Comparison of ENCODE assay signal across 11 mouse cellular contexts in genomic region chr12:21438750-21439394, GRCm38 (mm10). TPM values are rescaled to one million over a fixed set of nuclear protein-coding genes. Genes with fewer than 3 reads are reported as not detected.
DNase-seq lines count a peak whose midpoint lies in the region; ATAC-seq and TF ChIP-seq lines count a peak whose summit lies in the region.
"Had no signal": no experiment of that assay in that cellular context is flagged by ENCODE, and none has a peak within 500 bp of the region (broad histone marks: within the 10 kb centered on the region; RNA-seq: fewer than 3 reads in every experiment).

No protein-coding gene starts in this region.

- no peak for TF ChIP-seq CTCF in kidney, postnatal 0 days (IDR thresholded peaks at IDR 0.05; ENCODE audit: low read depth)

- H3K4me2 ChIP-seq in kidney, postnatal 0 days (ENCODE audit: low read length), result no peak overlapping the region
- no peak overlapping the region for H3K4me2 ChIP-seq in hindbrain, embryonic 15.5 days
- no peak overlapping the region for H3K4me2 ChIP-seq in midbrain, embryonic 15.5 days
- H3K4me2 ChIP-seq: heart, embryonic 11.5 days; limb, embryonic 12.5 days had no signal

- WGBS in kidney, postnatal 0 days, result 55% methylated on average over 4 of the region's 4 CpGs
- WGBS in hindbrain, embryonic 15.5 days, result 50% methylated on average over 4 of the region's 4 CpGs
- 64% methylated on average over 4 of the region's 4 CpGs for WGBS in midbrain, embryonic 15.5 days

- peak overlapping the region; percentile 5; the same call in 1 of the 2 replicates for H3K27ac ChIP-seq in kidney, postnatal 0 days
- peak overlapping the region; percentile 32; the same call in 1 of the 2 replicates for H3K27ac ChIP-seq in hindbrain, embryonic 15.5 days (replicated peaks)
- H3K27ac ChIP-seq in midbrain, embryonic 15.5 days, result no peak overlapping the region
- H3K27ac ChIP-seq: limb, embryonic 12.5 days; stomach, postnatal 0 days had no signal

- no peaks in the 10 kb centered on the region for H3K27me3 ChIP-seq in kidney, postnatal 0 days (ENCODE audit: insufficient read depth, low read length)
- H3K27me3 ChIP-seq in hindbrain, embryonic 15.5 days, result no peaks in the 10 kb centered on the region
- H3K27me3 ChIP-seq in midbrain, embryonic 15.5 days (replicated peaks), result no peaks in the 10 kb centered on the region
- H3K27me3 ChIP-seq: limb, embryonic 12.5 days had no signal

- no peak overlapping the region for H3K9ac ChIP-seq in kidney, postnatal 0 days (ENCODE audit: low read depth, low read length)
- H3K9ac ChIP-seq in hindbrain, embryonic 15.5 days, result no peak overlapping the region
- H3K9ac ChIP-seq in midbrain, embryonic 15.5 days, result no peak overlapping the region
- H3K9ac ChIP-seq: limb, embryonic 12.5 days had no signal

- no peaks in the 10 kb centered on the region for H3K9me3 ChIP-seq in kidney, postnatal 0 days (replicated peaks; ENCODE audit: low read length)
- H3K9me3 ChIP-seq in hindbrain, embryonic 15.5 days, result no peaks in the 10 kb centered on the region
- H3K9me3 ChIP-seq in midbrain, embryonic 15.5 days, result no peaks in the 10 kb centered on the region
- H3K9me3 ChIP-seq: limb, embryonic 12.5 days had no signal

- DNase-seq in kidney, postnatal 0 days (ENCODE audit: low spot score), result no peak
- no peak for DNase-seq in kidney, adult 11 months
- peak; percentile 36 for DNase-seq in ZHBTc4 (ENCODE audit: low read depth, low spot score)
- no peak for DNase-seq in spleen, adult 18-20 months
- DNase-seq in urinary bladder, postnatal 14 days (ENCODE audit: low spot score), result no peak

- peak; percentile 71; the same call in 1 of the 2 replicates for ATAC-seq in kidney, postnatal 0 days (replicated peaks; ENCODE audit: low FRiP score, low read depth)
- peak; percentile 55; the same call in 1 of the 2 replicates for ATAC-seq in hindbrain, embryonic 15.5 days (ENCODE audit: low FRiP score, low read depth)
- peak; percentile 62 for ATAC-seq in midbrain, embryonic 15.5 days (replicated peaks)
- ATAC-seq: lung, postnatal 0 days had no signal

- no peaks in the 10 kb centered on the region for H3K36me3 ChIP-seq in kidney, postnatal 0 days (ENCODE audit: insufficient read depth, low read length)
- H3K36me3 ChIP-seq in hindbrain, embryonic 15.5 days, result no peaks in the 10 kb centered on the region
- no peaks in the 10 kb centered on the region for H3K36me3 ChIP-seq in midbrain, embryonic 15.5 days (replicated peaks)
- H3K36me3 ChIP-seq: limb, embryonic 12.5 days had no signal

- H3K4me3 ChIP-seq in kidney, postnatal 0 days (replicated peaks; ENCODE audit: low read depth, low read length), result no peak overlapping the region
- H3K4me3 ChIP-seq in hindbrain, embryonic 15.5 days, result no peak overlapping the region
- H3K4me3 ChIP-seq in midbrain, embryonic 15.5 days, result no peak overlapping the region
- H3K4me3 ChIP-seq: limb, embryonic 12.5 days had no signal

- 0 out of 2 replicates have a peak, but pooled peaks cover 3% of the 10 kb centered on the region for H3K4me1 ChIP-seq in kidney, postnatal 0 days (replicated peaks; ENCODE audit: insufficient read depth, low read length)
- peaks cover 11% of the 10 kb centered on the region for H3K4me1 ChIP-seq in hindbrain, embryonic 15.5 days (replicated peaks)
- 0 out of 2 replicates have a peak, but pooled peaks cover 2% of the 10 kb centered on the region for H3K4me1 ChIP-seq in midbrain, embryonic 15.5 days
- H3K4me1 ChIP-seq: limb, embryonic 12.5 days had no signal

RNA-seq across cellular contexts. Expression of gene Ywhaq, which starts 21.4 kb away (rescaled TPM):
- 621 and 692 TPM in 2 replicates for polyA plus RNA-seq in kidney, postnatal 0 days (2015; fragmentation: Nextera tagmentation; extraction: Ambion mirVana)
- polyA plus RNA-seq in hindbrain, embryonic 15.5 days (2015; fragmentation: Nextera tagmentation; extraction: Ambion mirVana), result 1,073 and 1,087 TPM in 2 replicates
- polyA plus RNA-seq in midbrain, embryonic 15.5 days (2015; fragmentation: Nextera tagmentation; extraction: Ambion mirVana), result 1,072 and 1,086 TPM in 2 replicates
